9 mouse cellular contexts compared by ENCODE assay signal in genomic region chr15:100845049-100845879, GRCm38 (mm10). TPM values are rescaled to one million over a fixed set of nuclear protein-coding genes. Genes with fewer than 3 reads are reported as not detected.
DNase-seq lines count a peak whose midpoint lies in the region; ATAC-seq and TF ChIP-seq lines count a peak whose summit lies in the region.
"Had no signal": no experiment of that assay in that cellular context is flagged by ENCODE, and none has a peak within 500 bp of the region (broad histone marks: within the 10 kb centered on the region; RNA-seq: fewer than 3 reads in every experiment).

No protein-coding gene starts in this region.

- H3K9ac ChIP-seq in limb, embryonic 14.5 days (ENCODE audit: low read depth, low read length, severe bottlenecking), result no peak overlapping the region
- no peak overlapping the region for H3K9ac ChIP-seq in neural tube, embryonic 11.5 days (ENCODE audit: low read length)

- no peak for TF ChIP-seq POLR2A in limb, embryonic 14.5 days (IDR thresholded peaks at IDR 0.05; ENCODE audit: borderline replicate concordance, extremely low read depth, insufficient read depth, insufficient read length)

- no peak overlapping the region for H3K4me2 ChIP-seq in limb, embryonic 14.5 days (replicated peaks; ENCODE audit: low read depth, low read length, severe bottlenecking)
- no peak overlapping the region for H3K4me2 ChIP-seq in neural tube, embryonic 11.5 days (ENCODE audit: low read depth)

- no peak overlapping the region for H3K27ac ChIP-seq in limb, embryonic 14.5 days (replicated peaks; ENCODE audit: low read depth, low read length)
- peak overlapping the region; percentile 53 for H3K27ac ChIP-seq in neural tube, embryonic 11.5 days (ENCODE audit: low read depth, low read length)

- H3K4me3 ChIP-seq in limb, embryonic 14.5 days (replicated peaks; ENCODE audit: low read length), result no peak overlapping the region
- no peak overlapping the region for H3K4me3 ChIP-seq in neural tube, embryonic 11.5 days (ENCODE audit: low read depth, low read length)
- H3K4me3 ChIP-seq: erythroblast, embryonic 14.5 days had no signal

- intact Hi-C loops in heart, postnatal 10 days (cut with DNase I), result no loop called here

- WGBS in limb, embryonic 14.5 days, result 53% methylated on average over 26 of the region's 26 CpGs
- WGBS in neural tube, embryonic 11.5 days, result 52% methylated on average over 26 of the region's 26 CpGs

- DNase-seq in cerebellum, postnatal 4 days (ENCODE audit: low spot score in 2 of 2), result no peak
- peak; percentile 48 for DNase-seq in cerebellum, adult 11-12 months
- DNase-seq in heart, postnatal 10 days, result peak; percentile 19 to 20
- no peak for DNase-seq in limb, embryonic 14.5 days (ENCODE audit: low spot score)
- peak; percentile 40 for DNase-seq in neural tube, embryonic 11.5 days (ENCODE audit: low spot score)
- DNase-seq in c-Kit-positive CD71-positive TER-119-positive erythroid progenitor cells, embryonic 14.5 days (ENCODE audit: low spot score), result no peak
- no peak for DNase-seq in urinary bladder, postnatal 25 days (ENCODE audit: low spot score)

- no peaks in the 10 kb centered on the region for H3K4me1 ChIP-seq in limb, embryonic 14.5 days (ENCODE audit: control insufficient read depth, insufficient read depth, low read length)
- H3K4me1 ChIP-seq in neural tube, embryonic 11.5 days (ENCODE audit: control insufficient read depth, insufficient read depth, low read length), result peaks cover 5% of the 10 kb centered on the region; the same call in 1 of the 2 replicates

- H3K36me3 ChIP-seq in limb, embryonic 14.5 days (ENCODE audit: control insufficient read depth, insufficient read depth, low read length), result no peaks in the 10 kb centered on the region
- no peaks in the 10 kb centered on the region for H3K36me3 ChIP-seq in neural tube, embryonic 11.5 days (ENCODE audit: control insufficient read depth, insufficient read depth, low read length)

- peak; percentile 45; the same call in 1 of the 2 replicates for ATAC-seq in cerebellum, adult (ENCODE audit: insufficient number of reproducible peaks, low FRiP score, low TSS enrichment)
- ATAC-seq in limb, embryonic 14.5 days (ENCODE audit: low FRiP score, low read depth), result peak; percentile 67; the same call in 1 of the 2 replicates
- no peak for ATAC-seq in neural tube, embryonic 11.5 days (ENCODE audit: insufficient read depth, low FRiP score, low TSS enrichment)

- no peaks in the 10 kb centered on the region for H3K27me3 ChIP-seq in limb, embryonic 14.5 days (ENCODE audit: control insufficient read depth, insufficient read depth, low read length)
- no peaks in the 10 kb centered on the region for H3K27me3 ChIP-seq in neural tube, embryonic 11.5 days (ENCODE audit: control insufficient read depth, insufficient read depth, low read length)

- no peaks in the 10 kb centered on the region; the same call in 1 of the 2 replicates for H3K9me3 ChIP-seq in limb, embryonic 14.5 days (ENCODE audit: control insufficient read depth, low read length)
- H3K9me3 ChIP-seq in neural tube, embryonic 11.5 days (ENCODE audit: control insufficient read depth, low read length), result no peaks in the 10 kb centered on the region

RNA-seq across cellular contexts. Expression of gene Scn8a, which starts 24.4 kb away (rescaled TPM):
- total RNA-seq in heart, postnatal 10 days (2021), result under 1 TPM; 0.35 to 0.72 TPM
- 7.9 and 8.4 TPM in 2 replicates for polyA plus RNA-seq in limb, embryonic 14.5 days (2012; rRNA removed)
- 4.3 and 4.7 TPM in 2 replicates for polyA plus RNA-seq in limb, embryonic 14.5 days (2014; fragmentation: Nextera tagmentation; extraction: Ambion mirVana)
- 9.7 and 12.7 TPM in 2 replicates for polyA plus RNA-seq in neural tube, embryonic 11.5 days (2014; fragmentation: Nextera tagmentation; extraction: Ambion mirVana)
- polyA plus RNA-seq: erythroblast, embryonic 14.5 days had no signal

Comparison
In these comparisons a context has a peak if more than half of its experiments do, and no peak if none do; other contexts are left out.
1. DNase-seq: peak in cerebellum, adult 11-12 months (single experiment), heart, postnatal 10 days (2 of 2) and neural tube, embryonic 11.5 days (single experiment); none in cerebellum, postnatal 4 days (0 of 2), limb, embryonic 14.5 days (single experiment), c-Kit-positive CD71-positive TER-119-positive erythroid progenitor cells, embryonic 14.5 days (single experiment) and urinary bladder, postnatal 25 days (single experiment).